Mouse (Mus musculus) lung, adult 18-20 months (tissue): ENCODE measurements around the gene Rmi1.
"Not testable (repeated sequence)": the region's sequence is repeated elsewhere in the genome, so short reads cannot be mapped to it uniquely, and the experiment has no call there.

ENCODE experiments used
- DNase-seq, 2 experiments: peaks; one replicate each; pipeline ENCODE4 v3.0.0; 2022; ENCODE audit warnings: mixed read lengths in 2 of 2

Gene Rmi1

DNA sequence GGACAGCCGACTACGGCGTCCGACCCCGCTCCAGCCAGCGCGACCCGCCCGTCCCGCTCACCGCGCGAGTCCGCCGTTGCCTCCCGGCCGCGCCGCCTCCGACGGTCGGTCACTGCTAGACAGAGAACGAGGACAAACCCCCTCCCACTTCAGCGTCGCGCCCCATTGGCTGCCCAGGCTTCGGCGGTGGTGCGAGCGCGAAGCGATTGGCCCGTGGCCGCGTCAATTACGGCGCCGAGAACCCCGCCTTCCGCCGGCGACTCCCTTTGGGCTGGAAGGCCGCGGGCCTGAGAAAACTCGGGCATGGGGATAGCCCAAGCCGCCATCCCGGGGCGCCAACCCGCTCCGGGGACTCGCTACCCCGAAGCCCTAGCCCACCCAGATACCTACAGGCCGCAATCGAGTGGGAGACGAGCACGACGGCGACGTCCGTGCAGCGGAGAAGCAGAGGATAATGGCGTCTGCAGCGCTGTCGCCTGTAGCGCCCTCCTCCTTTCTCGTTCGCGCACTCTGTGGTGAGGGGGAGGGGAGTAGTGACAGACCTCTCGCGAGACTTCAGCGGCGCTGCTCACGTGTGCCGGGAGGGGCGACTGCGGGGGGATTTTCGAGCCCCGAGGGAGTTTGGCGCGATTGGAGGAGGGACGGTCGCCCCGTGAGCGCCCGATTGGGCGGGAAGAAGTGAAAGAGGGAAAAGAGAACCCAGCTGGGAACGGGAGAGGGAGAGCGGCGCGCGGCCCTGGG, at the start of gene Rmi1:
Gene Rmi1, plus strand, starts transcription at position 246 of the 741 bp plus-strand sequence.
- DNase-seq: peak; percentile 97

DNA sequence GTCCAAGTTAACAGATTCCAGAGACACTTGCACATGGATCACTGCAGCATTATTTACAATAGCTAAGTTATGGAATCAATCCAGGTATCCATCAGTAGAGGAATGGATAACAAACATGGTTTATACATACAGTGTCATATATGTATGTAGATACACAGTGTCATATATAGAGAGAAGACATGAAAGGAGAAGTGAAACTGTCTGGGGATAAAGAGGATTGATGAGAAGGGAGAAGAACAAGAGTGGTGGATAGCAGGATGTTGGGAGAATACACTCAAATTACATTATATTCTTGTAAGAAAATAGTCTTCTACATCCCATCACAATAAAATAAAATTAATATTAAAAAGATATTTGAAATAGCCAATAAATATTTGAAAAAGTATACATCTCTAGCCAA, 49.1 kb upstream of the Rmi1 start:
- no peak for DNase-seq

DNA sequence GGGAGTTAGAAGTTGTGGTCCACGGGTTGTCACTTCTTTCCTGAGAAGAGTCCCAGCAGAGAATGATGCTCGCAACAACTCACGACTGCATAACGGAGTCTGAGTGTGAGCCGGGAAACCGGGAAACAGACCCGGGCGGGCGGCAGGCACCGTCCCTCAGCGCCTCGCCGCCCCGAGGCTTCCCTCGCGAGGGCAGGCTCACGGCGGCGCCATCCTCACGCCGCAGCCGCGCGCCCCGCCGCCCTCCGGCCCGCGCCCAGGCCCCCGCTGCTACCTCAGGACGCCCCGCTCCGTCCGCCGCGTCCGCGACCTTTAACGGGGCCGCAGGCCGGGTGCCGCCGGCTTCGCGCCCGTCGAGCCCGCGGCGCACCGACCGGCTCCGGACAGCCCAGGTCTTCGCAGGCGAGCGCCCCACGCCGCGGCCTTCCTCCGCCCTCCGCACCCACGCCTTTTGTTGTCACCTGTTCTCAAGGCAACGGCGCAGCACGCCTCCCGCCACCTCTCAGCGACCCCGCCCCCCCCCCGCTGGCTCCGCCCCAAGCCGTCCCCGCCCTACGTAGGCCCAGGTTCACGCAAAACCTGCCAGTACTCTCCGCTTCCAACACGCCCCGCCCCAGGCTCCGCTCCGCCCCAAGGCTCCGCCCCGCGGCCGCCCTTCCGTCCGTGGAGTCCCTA, 43.3 kb upstream of the Rmi1 start, which contains the start of gene Kif27:
Gene Kif27, minus strand, starts transcription at position 494 of the 675 bp plus-strand sequence.
- peak; percentile 88 to 91 for DNase-seq

DNA sequence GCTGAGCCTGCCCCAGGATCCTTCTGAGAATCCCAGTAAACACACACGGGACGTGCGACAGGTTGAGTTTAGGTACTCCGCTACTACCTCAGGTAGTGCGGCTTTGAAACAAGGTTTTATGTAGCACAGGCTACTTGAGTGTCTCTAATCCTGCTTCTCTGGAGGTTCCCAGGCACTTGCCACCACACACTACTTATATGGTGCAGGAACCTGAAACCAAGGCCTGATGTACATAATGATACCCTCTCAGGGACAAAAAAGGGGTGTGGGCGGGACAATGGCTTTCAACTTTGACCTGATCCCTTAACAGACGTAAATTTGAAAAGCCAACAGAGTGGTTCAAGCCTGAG, 42.8 kb upstream of the Rmi1 start:
- no peak for DNase-seq

DNA sequence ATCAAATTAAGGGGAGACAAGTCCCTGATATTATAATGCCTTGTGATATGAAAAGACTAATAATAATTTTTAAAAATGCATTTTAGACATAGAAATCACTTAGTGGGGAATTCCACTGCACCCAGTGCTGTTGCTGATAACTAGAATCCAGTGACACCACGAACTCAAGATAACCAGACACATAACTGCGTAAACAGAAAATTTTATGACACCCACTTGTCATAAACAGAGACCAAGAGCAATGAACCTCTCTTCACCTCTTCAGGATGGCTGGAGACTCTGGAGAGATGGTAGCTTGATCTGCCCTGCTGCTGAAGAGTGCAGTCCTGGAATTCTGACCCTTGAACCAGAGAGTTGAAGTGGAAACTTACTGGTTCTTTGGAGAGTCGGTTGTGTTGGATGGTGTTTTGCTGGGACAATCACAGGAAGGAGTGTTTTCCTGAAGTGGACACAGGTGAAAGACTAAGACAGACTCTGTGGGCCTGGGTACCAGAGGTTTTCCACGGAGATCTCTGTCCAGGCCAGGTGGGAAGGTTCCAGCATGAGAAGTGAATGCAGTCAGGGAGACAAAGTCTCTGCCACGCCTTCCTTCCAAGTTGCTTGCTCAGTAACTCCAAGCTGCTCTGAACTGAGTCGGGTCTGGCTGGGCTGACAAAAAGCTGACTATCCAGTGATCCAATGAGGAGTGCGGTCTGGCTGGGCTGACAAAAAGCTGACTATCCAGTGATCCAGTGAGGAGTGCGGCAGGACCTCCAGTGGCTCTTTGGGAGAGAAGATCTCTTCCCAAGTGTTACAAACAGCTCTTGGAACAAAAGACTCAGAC, 37.5 kb upstream of the Rmi1 start:
- no peak for DNase-seq

DNA sequence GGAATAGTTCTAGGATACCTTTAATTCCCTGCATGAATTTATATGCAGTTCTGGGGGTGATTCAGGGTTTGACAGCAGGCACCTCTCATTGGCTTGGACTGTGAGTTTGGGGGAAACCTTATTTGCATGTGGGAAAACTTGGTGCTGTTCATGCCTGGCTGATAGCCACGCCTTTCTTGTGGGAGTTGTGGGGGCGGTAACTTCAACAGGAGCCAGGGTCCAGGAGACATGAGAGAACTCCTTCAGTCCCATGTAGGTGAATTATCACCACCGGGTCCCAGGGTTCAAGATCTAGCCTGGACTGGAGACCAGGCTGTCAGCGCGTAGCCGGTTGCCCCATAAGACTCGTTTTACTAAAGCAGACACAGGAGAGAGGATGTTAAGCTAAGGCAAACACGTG, 36.9 kb upstream of the Rmi1 start:
- not testable (repeated sequence) for DNase-seq

DNA sequence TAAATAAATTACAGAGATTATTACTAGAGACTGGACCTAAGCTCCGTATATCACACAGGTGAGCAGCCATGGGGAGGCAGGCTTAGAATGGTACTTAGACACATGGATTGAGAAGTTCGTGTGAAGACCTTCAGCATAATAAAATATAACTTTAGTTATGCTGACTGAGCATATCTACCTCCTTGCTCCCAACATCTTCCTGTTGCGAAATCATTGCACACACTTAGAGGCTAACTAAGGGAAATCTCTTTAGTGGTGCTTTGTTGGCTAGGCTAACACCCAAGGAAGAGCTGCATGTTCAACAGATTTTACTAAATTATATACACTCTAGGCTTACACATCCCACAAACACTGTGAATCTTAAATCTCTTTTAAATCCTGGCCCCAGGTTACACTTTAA, 35.7 kb upstream of the Rmi1 start:
- no peak for DNase-seq

DNA sequence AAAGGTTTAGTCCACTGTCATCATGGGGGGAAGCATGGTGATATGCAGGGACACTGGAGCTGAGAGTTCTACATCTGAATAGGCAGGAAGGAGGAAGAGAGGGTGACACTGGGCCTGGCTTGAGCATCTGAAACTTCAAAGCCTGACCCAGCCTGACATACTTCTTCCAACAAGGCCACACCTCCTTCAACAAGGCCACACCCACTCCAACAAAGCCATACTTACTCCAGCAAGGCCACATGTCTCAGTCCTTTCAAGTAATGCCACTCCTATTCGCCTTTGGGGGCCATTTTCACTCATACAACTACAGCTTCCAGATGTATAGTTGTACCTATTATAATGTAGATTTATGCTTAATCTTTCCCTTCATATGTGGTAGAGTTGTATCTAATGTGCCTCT, 34.4 kb upstream of the Rmi1 start:
- no peak for DNase-seq

DNA sequence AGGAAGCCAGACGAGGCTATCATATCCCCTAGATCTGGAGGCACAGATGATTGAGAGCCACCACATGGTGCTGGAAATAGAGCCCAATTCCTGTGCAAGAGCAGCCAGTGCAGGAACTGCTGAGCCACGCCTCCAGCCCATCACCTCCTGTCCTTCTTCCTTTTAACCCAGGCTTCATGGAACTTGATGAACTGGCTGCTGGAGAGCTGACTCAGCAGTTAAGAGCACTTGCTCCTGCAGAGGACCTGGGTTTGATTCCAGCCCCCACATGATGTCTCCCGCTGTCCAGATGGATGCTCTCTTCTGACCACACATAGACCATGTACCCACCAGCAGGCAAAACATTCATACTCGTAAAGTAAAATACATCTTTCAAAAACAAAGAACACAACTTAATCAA, 33.2 kb upstream of the Rmi1 start:
- no peak for DNase-seq

DNA sequence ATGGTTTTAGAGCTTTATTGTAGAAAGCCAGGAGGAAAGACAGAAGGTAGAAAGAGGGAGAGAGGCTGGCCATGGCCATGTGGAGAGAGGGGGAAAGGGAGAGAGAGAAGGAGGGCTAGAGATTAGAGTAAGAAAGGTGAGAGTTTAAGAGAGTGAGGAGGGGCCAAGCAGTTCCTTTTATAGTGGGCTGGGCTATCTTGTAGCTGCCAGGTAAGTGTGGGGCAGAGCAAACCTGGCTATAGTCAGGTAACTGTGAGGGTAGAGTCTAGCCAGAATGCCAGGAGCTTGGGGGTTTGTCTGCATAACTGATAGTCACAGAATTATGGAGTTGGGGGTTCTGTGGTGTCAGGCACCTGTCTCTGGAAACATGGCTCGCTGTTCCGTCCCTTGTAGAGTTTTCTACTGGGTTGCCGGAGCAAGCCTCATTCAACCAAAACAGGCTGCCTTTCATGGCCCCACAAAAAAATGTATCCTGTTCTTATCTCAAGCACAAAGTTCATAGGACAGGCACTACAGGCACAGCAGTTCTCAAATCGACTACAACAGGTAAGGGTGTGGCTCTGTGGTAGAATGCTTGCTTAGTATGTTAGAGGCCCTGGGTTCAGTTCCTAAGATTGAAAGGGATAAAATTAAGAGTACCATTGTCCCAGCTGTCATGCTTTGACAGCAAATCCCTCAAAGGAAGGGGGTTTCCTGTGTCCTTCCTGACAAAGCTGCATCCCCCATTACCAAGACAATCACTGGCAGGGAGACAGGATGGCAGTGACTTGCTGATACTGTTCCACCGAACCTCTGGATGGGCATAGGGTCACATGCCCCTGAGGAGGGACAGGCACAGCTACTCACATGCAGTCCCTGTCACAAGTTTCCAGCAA, 29.5 kb upstream of the Rmi1 start:
- peak in 1 of 2 experiments; percentile 37 for DNase-seq

DNA sequence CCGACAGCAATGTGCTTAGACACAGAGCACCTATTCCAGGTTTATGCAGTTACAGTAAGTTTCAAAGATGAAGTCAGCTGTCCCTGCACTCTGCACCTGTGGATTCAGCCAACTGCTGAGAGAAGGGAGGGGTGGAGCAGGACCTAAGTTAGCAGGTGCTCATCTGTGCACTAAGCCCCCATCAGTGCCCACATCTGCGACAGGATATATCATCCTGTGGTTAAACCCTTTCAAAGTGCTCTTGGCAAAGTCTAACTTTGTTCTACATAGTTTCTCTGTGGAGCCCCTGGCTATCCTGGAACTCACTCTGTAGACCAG, 28.9 kb upstream of the Rmi1 start:
- no peak for DNase-seq

DNA sequence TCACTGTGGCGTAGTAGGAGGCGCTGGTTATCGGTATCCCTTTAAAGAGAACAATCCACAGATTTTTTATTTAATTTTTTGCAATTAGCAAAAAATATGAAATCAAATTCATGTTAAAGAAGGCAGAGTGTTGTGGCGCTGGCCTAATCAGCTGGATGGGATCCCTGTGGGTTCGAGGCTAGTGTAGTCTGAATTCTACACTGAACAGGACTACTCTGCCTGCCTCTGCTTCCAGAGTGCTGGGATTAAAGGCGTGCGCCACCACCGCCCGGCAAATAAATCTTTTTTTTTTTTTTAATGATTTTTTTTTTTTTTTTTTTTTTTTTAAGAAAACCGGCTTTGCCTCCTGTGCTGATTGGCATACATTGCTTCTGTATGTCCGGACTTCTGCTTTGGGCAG, 17.7 kb upstream of the Rmi1 start:
- no peak for DNase-seq

DNA sequence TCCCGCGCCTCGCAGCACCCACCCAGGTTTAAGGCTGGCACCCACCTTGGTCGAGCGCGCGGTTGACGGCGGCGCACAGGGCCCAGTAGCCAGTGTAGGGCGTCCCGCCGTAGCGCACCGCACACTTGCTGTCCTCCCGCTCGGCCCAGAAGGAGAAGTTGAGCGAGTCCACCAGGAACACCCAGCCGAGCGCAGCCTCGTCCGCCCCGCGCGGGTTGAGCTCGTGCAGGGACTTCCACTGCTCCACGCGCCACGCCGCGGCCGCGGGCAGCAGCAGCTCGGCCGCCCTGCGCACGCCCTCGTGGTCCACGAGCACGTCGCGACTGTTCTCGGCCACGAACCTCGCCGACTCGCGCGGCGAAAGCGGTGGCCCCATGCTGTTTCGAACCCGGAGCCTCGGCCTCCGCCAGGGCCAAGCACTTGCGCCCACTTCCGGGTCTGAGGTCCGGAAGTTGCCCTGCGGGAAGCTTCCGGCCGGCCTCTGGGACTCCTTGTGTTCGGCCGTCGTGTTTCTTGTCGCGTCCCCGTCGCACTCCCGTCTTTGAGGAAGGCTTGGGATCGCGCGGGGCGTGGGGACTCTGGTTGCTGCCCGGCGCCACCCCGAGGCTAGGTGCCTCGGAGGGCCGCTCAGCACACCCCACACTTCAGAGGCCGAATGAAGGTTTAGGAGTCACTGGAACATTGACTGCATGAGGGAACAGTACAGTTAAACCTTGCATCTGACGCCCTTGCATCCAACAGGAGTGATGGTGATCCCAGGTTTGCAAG, 17.1 kb upstream of the Rmi1 start, which contains the start of gene 2210016F16Rik:
Gene 2210016F16Rik, minus strand, starts transcription at position 447 of the 768 bp plus-strand sequence.
- peak; percentile 64 to 72 for DNase-seq

DNA sequence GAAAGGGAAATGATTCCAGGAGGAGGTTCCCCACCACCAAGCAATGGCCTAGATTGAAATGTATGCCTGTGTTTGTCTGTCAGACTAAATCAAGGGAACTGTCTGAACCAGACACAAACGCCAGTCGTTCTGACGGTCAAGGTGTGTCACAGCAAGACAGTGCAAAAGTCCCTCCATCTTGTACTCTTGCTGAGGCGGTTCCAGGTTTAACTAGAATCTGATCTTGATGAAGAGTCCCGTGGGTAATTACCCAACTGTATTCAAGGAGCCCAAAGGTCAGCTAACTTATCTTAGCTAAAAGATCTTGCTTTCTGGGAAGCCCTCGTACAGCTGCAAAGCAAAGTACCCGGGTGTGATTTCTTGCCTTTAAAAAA, 16.5 kb upstream of the Rmi1 start:
- DNase-seq: no peak

DNA sequence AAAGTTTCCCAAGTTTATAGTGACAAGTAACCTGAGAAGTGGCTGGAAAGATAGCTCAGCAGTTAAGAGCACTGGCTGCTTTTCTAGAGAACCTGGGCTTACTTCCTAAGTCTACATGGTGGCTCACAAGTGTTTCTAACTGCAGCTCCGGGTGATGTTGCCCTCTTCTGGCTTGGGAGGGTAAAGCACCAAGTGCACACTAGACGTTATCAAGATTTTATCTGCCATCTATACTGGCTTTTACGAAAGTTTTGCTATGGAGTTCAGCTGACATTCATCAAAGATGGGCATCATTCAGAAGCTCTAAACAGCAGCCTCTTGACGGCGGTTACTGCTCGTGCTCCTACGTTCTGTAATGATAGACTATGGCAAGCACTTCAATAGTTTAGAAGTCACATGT, 14.1 kb upstream of the Rmi1 start:
- DNase-seq: peak; percentile 73 to 80

DNA sequence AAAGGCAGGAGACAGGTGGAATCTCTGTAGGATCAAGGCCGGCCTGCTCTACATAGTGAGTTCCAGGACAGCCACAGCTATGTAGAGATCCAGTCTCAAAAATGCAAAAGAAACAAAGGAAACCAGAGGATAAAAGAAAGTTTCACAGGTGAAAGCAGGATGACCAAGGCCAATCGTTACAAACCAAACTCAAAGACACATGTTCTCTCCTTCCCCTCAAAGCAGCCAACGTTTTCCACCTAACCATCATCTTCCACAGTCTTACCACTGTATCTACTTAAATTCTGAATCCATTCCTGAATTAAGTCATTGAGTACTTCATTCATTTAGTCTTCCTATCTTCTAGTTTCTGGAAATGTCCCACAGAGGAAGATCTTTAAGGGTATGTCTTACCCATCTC, 13.7 kb upstream of the Rmi1 start:
- DNase-seq: no peak

DNA sequence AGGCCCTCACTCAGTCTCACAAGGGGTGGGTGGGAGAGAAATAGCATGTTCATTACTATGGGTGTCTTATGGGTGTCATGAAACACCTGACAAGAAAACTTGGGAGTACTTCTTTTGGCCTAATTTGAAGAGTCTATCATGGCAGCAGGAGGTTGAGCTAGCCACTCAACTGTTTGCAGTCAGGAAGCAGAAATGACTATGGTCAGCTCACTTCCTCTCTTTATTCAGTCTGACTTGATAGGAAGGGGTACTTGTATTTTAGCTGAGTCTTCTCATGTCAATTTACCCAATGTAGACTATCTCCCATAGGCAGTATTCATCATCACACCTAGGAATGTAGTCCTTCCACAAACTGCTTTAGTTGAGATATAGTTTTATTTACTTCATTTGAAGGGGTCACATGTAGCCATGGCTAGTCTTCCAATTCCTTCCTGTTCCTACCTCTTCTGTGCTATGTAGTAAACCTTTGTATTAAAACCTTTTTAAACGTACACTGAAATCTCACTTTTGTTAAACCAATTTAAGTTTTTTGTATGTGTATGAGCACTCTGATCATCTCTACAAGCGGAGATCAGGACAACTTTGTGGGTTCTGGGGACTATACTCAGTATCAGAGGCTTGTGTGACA, 12.6 kb upstream of the Rmi1 start:
- no peak for DNase-seq

DNA sequence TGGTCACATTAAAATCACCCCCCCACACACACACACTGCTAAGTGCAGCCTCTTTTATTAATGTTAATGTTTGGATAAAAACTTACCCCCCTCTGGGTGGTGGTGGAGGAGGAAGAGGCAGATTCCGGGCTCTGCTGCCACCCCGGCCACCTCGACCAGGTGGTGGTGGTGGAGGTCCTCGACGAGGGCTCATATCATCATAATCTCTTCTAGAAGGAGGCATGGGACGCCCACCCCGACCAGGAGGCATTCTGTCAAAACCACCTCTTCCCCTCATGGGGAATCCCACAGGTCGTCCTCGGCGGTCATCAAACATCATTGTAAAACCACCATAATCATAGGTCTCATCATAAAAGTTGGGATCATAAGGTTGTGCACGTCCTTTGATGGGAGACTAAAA, 7.7 kb upstream of the Rmi1 start:
- not testable (repeated sequence) for DNase-seq

DNA sequence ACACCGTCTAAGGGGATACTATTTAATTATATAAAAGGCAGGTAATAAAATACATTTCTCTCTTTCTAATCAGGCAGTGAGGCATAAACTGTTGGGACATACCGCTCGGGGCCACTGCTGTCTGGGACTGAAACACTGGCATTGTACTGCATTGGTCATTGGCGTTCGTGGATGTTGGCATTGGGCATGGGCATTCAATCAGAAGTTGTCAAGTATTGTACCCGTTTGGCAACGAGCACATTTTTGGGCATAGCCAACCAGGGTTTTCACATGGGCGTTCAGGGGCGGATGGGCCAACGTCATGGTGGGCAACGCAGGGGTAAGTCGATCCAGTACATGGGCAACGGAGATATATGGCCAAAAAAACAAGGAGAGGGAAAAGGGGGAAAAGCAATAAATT, 4.4 kb upstream of the Rmi1 start:
- no peak for DNase-seq

DNA sequence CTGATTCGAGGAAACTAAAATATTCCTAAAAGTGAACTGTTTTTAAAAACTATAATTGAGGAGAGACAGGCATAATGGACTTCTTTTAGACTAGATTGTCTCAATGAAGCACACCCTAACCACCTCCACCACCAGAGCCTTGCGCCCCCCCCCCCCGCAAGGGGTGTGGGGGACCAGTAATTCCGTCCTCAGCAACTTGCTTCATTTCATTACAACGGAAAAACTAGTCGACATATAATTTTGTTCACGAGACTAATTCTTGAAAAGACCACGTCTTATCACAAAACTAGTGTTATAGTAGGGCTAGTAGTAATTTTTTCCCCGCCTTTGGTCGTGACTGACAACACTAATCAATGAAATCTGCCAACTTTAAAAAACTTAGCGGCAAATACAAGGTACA, 1.5 kb upstream of the Rmi1 start:
- DNase-seq: no peak
